Mouse (Mus musculus) right cerebral cortex, adult 2 months (tissue): ENCODE data around the gene Myh6.

Experiments used
- DNase-seq, 2 experiments: peaks; one replicate each; pipeline ENCODE4 v3.0.0; 2021 to 2022; ENCODE audit warnings: low spot score in 2 of 2

The Myh6 gene

GRCm38 (mm10) chr14:54935904-54936830, 30.6 kb downstream of the Myh6 start, which contains the start of gene Cmtm5:
TSS of gene Cmtm5 (plus strand) at chr14:54936261.
- DNase-seq = peak; percentile 38 to 51

- no peak for DNase-seq
Observed at GRCm38 (mm10) chr14:54932645-54933150, 34.0 kb downstream of the Myh6 start, which contains the start of gene Il25. TSS of gene Il25 (plus strand) at chr14:54932695.

- DNase-seq = no peak
Observed at GRCm38 (mm10) chr14:54930431-54930830, 36.3 kb downstream of the Myh6 start.

- DNase-seq = no peak
Observed at GRCm38 (mm10) chr14:54929801-54930200, 36.9 kb downstream of the Myh6 start.

- no peak for DNase-seq
Observed at GRCm38 (mm10) chr14:54927296-54927695, 39.4 kb downstream of the Myh6 start.

- DNase-seq = no peak
Observed at GRCm38 (mm10) chr14:54926401-54927158, 40.1 kb downstream of the Myh6 start.

GRCm38 (mm10) chr14:54925349-54926342, 41.1 kb downstream of the Myh6 start, which contains the start of gene Efs:
TSS of gene Efs (minus strand) at chr14:54926126.
- peak; percentile 21 to 44 for DNase-seq

- no peak for DNase-seq
Observed at GRCm38 (mm10) chr14:54924641-54925348, 41.9 kb downstream of the Myh6 start.

GRCm38 (mm10) chr14:54920076-54920685, 46.5 kb downstream of the Myh6 start:
- DNase-seq = no peak

- peak in 1 of 2 experiments; percentile 32 for DNase-seq
Observed at GRCm38 (mm10) chr14:54913343-54913742, 53.4 kb downstream of the Myh6 start.

- DNase-seq = peak; percentile 82 to 83
Observed at GRCm38 (mm10) chr14:54912886-54913285, 53.8 kb downstream of the Myh6 start, which contains the start of gene Slc22a17. TSS of gene Slc22a17 (minus strand) at chr14:54913132.

- DNase-seq = peak in 1 of 2 experiments; percentile 29
Observed at GRCm38 (mm10) chr14:54912109-54912850, 54.4 kb downstream of the Myh6 start.

- DNase-seq = no peak
Observed at GRCm38 (mm10) chr14:54908682-54909081, 58.0 kb downstream of the Myh6 start.

- DNase-seq = no peak
Observed at GRCm38 (mm10) chr14:54903641-54904040, 63.1 kb downstream of the Myh6 start.

- DNase-seq = peak; percentile 84 to 88
Observed at GRCm38 (mm10) chr14:54900383-54900782, 66.3 kb downstream of the Myh6 start.

GRCm38 (mm10) chr14:54897445-54897844, 69.3 kb downstream of the Myh6 start:
- no peak for DNase-seq

GRCm38 (mm10) chr14:54894296-54895151, 72.2 kb downstream of the Myh6 start:
- peak; percentile 45 to 62 for DNase-seq

GRCm38 (mm10) chr14:54893651-54894181, 73.0 kb downstream of the Myh6 start:
- peak; percentile 99 for DNase-seq
